Mouse (Mus musculus) lung, embryonic 16.5 days (tissue): ENCODE results near the gene Ncoa5. TPM values are rescaled to one million over a fixed set of nuclear protein-coding genes. Genes with fewer than 3 reads are reported as not detected.

Experiments used
- ATAC-seq: fragments of 200-750 bp; cut with Nextera tagmentation; 2 replicates; pipeline ENCODE4 v1.8.0; 2017; ENCODE audit warnings: low read depth, mild to moderate bottlenecking, moderate library complexity
- H3K27ac ChIP-seq: fragments of 300-500 bp; sonication (generic); 2 replicates; pipeline ENCODE4 v1.5.1; 2014; ENCODE audit warnings: mild to moderate bottlenecking, control low read depth, low read length
- H3K27me3 ChIP-seq: fragments of 300-500 bp; sonication (generic); 2 replicates; pipeline ENCODE4 v1.6.1; 2014; ENCODE audit warnings: low read depth, low read length, mixed read lengths; ENCODE audit not compliant: control insufficient read depth, insufficient read depth
- H3K36me3 ChIP-seq: fragments of 300-500 bp; sonication (generic); 2 replicates; pipeline ENCODE4 v1.6.1; 2014; ENCODE audit warnings: low read length; ENCODE audit not compliant: control insufficient read depth, insufficient read depth
- H3K4me1 ChIP-seq: fragments of 300-500 bp; sonication (generic); replicated peaks from 2 replicates; pipeline ENCODE4 v1.6.1; 2014; ENCODE audit warnings: low read length, mixed read lengths; ENCODE audit not compliant: control insufficient read depth, insufficient read depth
- H3K4me2 ChIP-seq: fragments of 300-500 bp; sonication (generic); 2 replicates; pipeline ENCODE4 v1.6.1; 2014; ENCODE audit warnings: low read depth, low read length, control low read depth
- H3K4me3 ChIP-seq: fragments of 300-500 bp; sonication (generic); 2 replicates; pipeline ENCODE4 v1.5.1; 2014; ENCODE audit warnings: mild to moderate bottlenecking, low read length, control low read depth
- H3K9ac ChIP-seq: fragments of 300-500 bp; sonication (generic); 2 replicates; pipeline ENCODE4 v1.6.1; 2014; ENCODE audit warnings: low read length, control low read depth
- H3K9me3 ChIP-seq: fragments of 300-500 bp; sonication (generic); 2 replicates; pipeline ENCODE4 v1.6.1; 2016; ENCODE audit warnings: low read length; ENCODE audit not compliant: control insufficient read depth
- WGBS: fragments of 180-500 bp; shearing (Covaris S2); extraction: QIAGEN DNeasy Blood & Tissue Kit; methylation state at CpG from one replicate; pipeline ENCODE4 v1.1.7; 2014; 5-methylcytosine and 5-hydroxymethylcytosine counted together
- polyA plus RNA-seq: library from polyadenylated mRNA; unstranded; fragments of >200 nt; fragmentation: Nextera tagmentation; extraction: Ambion mirVana; gene quantifications from 2 replicates; pipeline ENCODE4 v1.2.1, GENCODE M21; 2015

Gene Ncoa5
- polyA plus RNA-seq, 1 experiment from 2014 or later: 64.3 TPM

GRCm38 (mm10) chr2:164968451-164968851 lies 66.2 kb downstream of the Ncoa5 start:
- no peaks in the 10 kb centered on the region for H3K36me3 ChIP-seq
- H3K4me1 ChIP-seq: no peaks in the 10 kb centered on the region
- H3K4me3 ChIP-seq: peak overlapping the region; percentile 28; the same call in 1 of the 2 replicates
- WGBS: 1% methylated on average over 20 of the region's 29 CpGs
- peak; percentile 77 for ATAC-seq
- peak overlapping the region; percentile 45 for H3K4me2 ChIP-seq
- H3K9ac ChIP-seq: no peak overlapping the region
- H3K9me3 ChIP-seq: no peaks in the 10 kb centered on the region
- H3K27me3 ChIP-seq: peaks cover 61% of the 10 kb centered on the region
- no peak overlapping the region for H3K27ac ChIP-seq

GRCm38 (mm10) chr2:164967761-164968440 lies 66.8 kb downstream of the Ncoa5 start:
- WGBS: 3% methylated on average over 64 of the region's 65 CpGs
- Histone ChIP-seq H3K4me3 (peak overlapping the region; percentile 28; the same call in 1 of the 2 replicates), H3K9me3 (no peaks in the 10 kb centered on the region), H3K4me1 (no peaks in the 10 kb centered on the region), H3K27ac (no peak overlapping the region), H3K27me3 (peaks cover 61% of the 10 kb centered on the region), H3K4me2 (peak overlapping the region; percentile 45), H3K36me3 (no peaks in the 10 kb centered on the region), H3K9ac (no peak overlapping the region)
- ATAC-seq: peak; percentile 47

GRCm38 (mm10) chr2:164967193-164967592 lies 67.5 kb downstream of the Ncoa5 start:
- 18% methylated on average over 6 of the region's 6 CpGs for WGBS
- H3K27me3 ChIP-seq: peaks cover 57% of the 10 kb centered on the region
- no peak overlapping the region for H3K4me3 ChIP-seq
- H3K4me1 ChIP-seq: no peaks in the 10 kb centered on the region
- H3K9ac ChIP-seq: no peak overlapping the region
- no peaks in the 10 kb centered on the region for H3K9me3 ChIP-seq
- ATAC-seq: no peak
- H3K36me3 ChIP-seq: no peaks in the 10 kb centered on the region
- H3K4me2 ChIP-seq: no peak overlapping the region
- no peak overlapping the region for H3K27ac ChIP-seq

- Histone ChIP-seq H3K4me2 (no peak overlapping the region), H3K27me3 (peaks cover 49% of the 10 kb centered on the region), H3K36me3 (no peaks in the 10 kb centered on the region), H3K4me3 (no peak overlapping the region), H3K27ac (no peak overlapping the region), H3K9ac (no peak overlapping the region), H3K4me1 (no peaks in the 10 kb centered on the region), H3K9me3 (no peaks in the 10 kb centered on the region)
- ATAC-seq: no peak
- 18% methylated on average over 8 of the region's 8 CpGs for WGBS
These were observed 68.3 kb downstream of the Ncoa5 start for GRCm38 (mm10) chr2:164966381-164966780.

- Histone ChIP-seq H3K4me3 (no peak overlapping the region), H3K4me1 (peaks cover 2% of the 10 kb centered on the region; the same call in 1 of the 2 replicates), H3K9me3 (no peaks in the 10 kb centered on the region), H3K27ac (no peak overlapping the region), H3K36me3 (no peaks in the 10 kb centered on the region), H3K4me2 (no peak overlapping the region), H3K27me3 (peaks cover 35% of the 10 kb centered on the region), H3K9ac (no peak overlapping the region)
- WGBS: 72% methylated on average over 1 of the region's 1 CpGs
- no peak for ATAC-seq
These were observed 69.7 kb downstream of the Ncoa5 start for GRCm38 (mm10) chr2:164964981-164965380.

GRCm38 (mm10) chr2:164964242-164964894 lies 70.3 kb downstream of the Ncoa5 start:
- Histone ChIP-seq H3K27ac (no peak overlapping the region), H3K4me1 (peaks cover 2% of the 10 kb centered on the region; the same call in 1 of the 2 replicates), H3K36me3 (no peaks in the 10 kb centered on the region), H3K9ac (no peak overlapping the region), H3K4me2 (no peak overlapping the region), H3K4me3 (no peak overlapping the region), H3K27me3 (peaks cover 29% of the 10 kb centered on the region), H3K9me3 (no peaks in the 10 kb centered on the region)
- no peak for ATAC-seq
- WGBS: 47% methylated on average over 9 of the region's 9 CpGs

- no peak for ATAC-seq
- no peak overlapping the region for H3K4me3 ChIP-seq
- H3K4me1 ChIP-seq: peaks cover 2% of the 10 kb centered on the region; the same call in 1 of the 2 replicates
- H3K27me3 ChIP-seq: peaks cover 8% of the 10 kb centered on the region
- 44% methylated on average over 7 of the region's 7 CpGs for WGBS
- no peaks in the 10 kb centered on the region for H3K9me3 ChIP-seq
- no peak overlapping the region for H3K4me2 ChIP-seq
- H3K9ac ChIP-seq: no peak overlapping the region
- H3K36me3 ChIP-seq: no peaks in the 10 kb centered on the region
- no peak overlapping the region for H3K27ac ChIP-seq
These were observed 72.5 kb downstream of the Ncoa5 start for GRCm38 (mm10) chr2:164962183-164962580.

- peaks cover 4% of the 10 kb centered on the region for H3K27me3 ChIP-seq
- peaks cover 2% of the 10 kb centered on the region; the same call in 1 of the 2 replicates for H3K4me1 ChIP-seq
- no peaks in the 10 kb centered on the region for H3K36me3 ChIP-seq
- 12% methylated on average over 17 of the region's 17 CpGs for WGBS
- no peak; the same call in 1 of the 2 replicates for ATAC-seq
- H3K4me2 ChIP-seq: no peak overlapping the region
- H3K27ac ChIP-seq: no peak overlapping the region
- peak overlapping the region; percentile 63; the same call in 1 of the 2 replicates for H3K9ac ChIP-seq
- H3K9me3 ChIP-seq: no peaks in the 10 kb centered on the region
- no peak overlapping the region for H3K4me3 ChIP-seq
These were observed 73.0 kb downstream of the Ncoa5 start for GRCm38 (mm10) chr2:164961506-164962182.
